Mouse (Mus musculus) kidney, adult 8-10 months (tissue): ENCODE data around the gene Pex14.

ENCODE experiments used
- DNase-seq, 2 experiments: peaks; one replicate each; pipeline ENCODE4 v3.0.0; 2022

Gene Pex14

DNA sequence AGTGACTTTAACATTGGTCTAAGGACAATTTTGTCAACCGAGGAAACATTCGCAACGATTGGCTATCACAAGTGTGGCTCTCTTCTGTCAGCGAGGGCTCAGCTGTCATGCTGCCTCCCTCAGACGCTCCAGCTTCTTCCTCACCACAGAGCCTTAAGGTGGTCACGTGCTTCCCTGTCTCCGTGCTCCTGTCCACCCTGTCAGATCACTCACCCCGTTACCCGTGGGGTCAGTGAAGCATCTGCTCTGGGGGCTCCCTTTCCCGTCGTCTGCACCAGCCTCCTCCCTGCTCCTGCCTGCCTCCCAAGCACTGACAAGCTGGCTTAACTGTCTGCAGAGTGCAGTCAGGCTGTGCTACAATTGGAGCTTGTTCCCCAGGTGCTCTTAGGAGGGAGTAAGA, 119.8 kb downstream of the Pex14 start:
- no peak for DNase-seq

- DNase-seq, result no peak
Observed at GRCm38 (mm10) chr4:148978926-148979325, 120.8 kb downstream of the Pex14 start.

DNA sequence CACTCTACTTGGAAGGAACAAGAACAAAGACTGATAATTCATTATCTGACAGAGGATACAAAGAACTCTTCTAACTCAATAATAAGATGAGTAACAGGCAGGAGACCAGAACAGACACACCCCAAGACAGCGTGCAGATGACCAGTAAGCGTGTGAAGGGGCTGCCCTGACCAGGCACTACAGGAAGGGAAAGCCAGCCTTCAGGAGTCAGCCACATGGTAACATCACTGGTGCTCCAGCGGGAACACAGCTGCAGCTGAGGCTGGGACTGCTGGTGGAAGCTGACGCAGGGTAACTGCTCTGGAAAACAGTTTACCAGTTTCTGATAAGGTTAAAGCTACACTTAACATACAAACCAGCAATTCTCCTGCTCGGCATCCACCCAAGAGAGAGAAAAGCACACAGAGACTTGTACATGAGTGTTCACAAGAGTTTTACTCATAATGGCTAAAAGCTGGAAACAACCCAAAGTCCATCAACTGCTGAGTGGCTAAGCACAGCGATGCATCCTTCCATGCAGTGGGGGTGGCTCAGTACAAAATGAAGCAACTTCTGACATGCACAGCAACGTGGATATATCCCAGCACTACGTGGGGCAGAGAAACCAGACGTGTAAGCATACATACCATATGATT, 121.3 kb downstream of the Pex14 start:
- no peak for DNase-seq

DNA sequence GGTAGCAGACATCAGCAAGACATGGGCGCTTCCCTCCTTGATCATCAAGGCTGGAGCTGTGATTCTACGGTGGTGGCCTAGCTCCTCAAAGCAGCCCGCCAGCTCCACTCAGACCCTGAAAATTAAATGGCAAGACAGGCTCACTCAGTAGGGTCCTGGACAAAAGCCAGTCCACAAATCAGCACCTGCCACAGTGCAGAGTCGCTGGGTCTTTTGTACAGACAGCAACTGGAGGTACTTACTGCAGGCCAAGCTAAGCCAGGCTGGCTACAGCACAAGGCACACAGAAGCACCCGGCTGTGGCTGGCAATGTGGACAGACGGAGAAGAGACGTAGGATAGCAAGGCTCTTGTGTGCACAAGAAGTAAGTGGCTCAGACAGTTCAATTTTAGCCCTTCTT, 124.8 kb downstream of the Pex14 start:
- no peak for DNase-seq

GRCm38 (mm10) chr4:148973387-148973786, 126.3 kb downstream of the Pex14 start:
- DNase-seq, result no peak

DNA sequence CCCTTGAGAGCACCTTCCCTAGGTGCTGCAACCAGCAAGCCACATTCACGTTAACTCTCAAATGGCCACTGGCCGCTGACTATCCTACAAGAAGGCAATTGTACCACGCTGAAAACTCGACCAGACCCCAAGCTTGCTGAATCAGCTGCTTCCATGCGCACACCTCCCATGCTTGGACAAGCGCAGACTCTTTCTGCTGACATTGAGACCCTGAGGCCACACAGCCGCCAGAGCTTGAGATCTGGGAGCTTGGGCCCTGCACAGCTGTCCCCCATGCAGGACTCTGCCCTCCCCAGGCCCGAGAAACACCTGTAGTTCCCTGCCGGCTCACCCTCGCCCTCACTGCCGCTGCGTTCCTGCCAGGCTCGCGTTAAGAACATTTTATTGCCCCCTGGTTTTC, 127.0 kb downstream of the Pex14 start:
- DNase-seq, result no peak

GRCm38 (mm10) chr4:148971613-148972242, 127.9 kb downstream of the Pex14 start:
- DNase-seq, result no peak

DNA sequence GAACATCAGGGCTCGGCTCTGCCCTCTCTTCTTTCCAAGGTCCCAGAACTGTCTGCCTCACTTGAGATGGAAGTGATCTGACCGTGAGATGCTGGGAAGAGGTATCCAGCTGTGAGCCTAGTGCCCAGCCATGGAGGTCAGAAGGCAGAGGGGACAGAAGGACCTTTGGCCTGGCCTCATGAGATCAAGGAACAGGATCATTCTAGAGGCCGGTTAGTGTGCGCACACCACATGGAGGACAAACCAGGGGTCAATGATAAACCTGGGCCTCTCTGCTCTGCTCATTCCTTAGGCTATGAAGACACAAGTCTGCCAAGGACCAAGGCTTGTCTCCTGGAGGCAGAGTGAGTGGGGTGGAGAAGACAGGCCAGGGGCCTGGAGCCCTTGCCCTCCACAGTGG, 128.9 kb downstream of the Pex14 start:
- DNase-seq, result peak in 1 of 2 experiments; percentile 34

DNA sequence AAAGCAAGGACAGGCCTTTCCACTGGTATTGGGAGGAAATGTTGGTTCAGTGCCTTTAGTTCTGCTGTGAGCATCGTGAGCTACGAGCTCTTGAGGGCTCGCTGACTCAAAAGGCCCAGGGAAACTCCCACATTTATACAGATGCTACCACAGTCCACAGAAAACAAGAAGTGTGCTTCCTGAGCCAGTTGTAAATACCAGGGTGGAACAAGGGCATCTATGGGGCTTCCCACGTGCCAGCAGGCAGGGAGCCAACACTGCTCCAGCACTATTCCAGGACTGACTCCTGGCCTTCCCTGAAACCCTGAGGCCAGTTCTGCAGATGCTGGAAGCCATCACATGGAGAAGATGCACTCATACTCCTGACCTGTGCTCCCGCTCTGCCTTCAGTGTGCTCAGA, 130.1 kb downstream of the Pex14 start:
- DNase-seq, result peak; percentile 59 to 65

GRCm38 (mm10) chr4:148968859-148969258, 130.8 kb downstream of the Pex14 start:
- DNase-seq, result no peak

- DNase-seq, result no peak
Observed at GRCm38 (mm10) chr4:148966132-148966531, 133.5 kb downstream of the Pex14 start.

DNA sequence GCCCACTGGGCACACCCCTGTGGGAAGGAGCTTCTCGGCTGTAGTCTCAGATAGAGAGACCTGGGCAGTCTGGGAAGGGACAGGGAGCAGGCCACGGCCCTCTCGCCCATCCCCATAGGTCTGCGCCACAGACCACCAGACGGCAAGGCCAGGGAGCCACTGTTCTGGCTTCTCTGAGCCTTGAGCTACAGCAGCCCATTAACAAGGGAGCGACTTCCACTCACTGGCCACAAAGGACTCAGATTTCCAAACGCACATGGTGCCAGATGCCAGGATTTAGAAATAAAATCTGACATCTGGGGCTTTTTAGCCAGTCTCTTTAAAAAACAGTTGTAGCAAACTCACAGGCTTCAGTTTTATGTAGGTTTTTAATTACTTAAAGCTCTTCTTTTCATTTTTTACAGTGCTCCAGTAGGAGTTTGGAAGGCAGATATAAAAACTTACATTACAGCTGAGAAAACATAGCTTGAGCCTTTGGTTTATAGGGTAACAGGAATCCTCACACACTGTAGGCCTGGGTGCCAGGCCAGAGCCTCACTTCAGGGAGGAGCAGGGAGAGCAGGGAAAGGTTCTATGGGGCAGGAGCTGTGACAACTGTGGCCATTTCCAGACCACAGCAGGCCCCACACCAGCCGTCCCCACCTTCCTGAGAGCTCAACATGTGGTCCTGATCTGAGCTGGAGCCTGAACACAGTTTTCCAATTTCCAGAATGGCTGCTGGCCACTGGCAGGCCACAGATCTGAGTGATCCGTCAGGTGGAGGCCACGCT, 134.9 kb downstream of the Pex14 start:
- no peak for DNase-seq

- peak; percentile 46 to 61 for DNase-seq
Observed at GRCm38 (mm10) chr4:148962096-148962495, 137.6 kb downstream of the Pex14 start.

- DNase-seq, result peak; percentile 38 to 59
Observed at GRCm38 (mm10) chr4:148961081-148961480, 138.6 kb downstream of the Pex14 start.

- peak; percentile 53 to 74 for DNase-seq
Observed at GRCm38 (mm10) chr4:148960011-148960410, 139.7 kb downstream of the Pex14 start.

- DNase-seq, result peak; percentile 76 to 80
Observed at GRCm38 (mm10) chr4:148955131-148955813, 144.4 kb downstream of the Pex14 start.

- no peak for DNase-seq
Observed at GRCm38 (mm10) chr4:148952328-148953222, 147.1 kb downstream of the Pex14 start.

GRCm38 (mm10) chr4:148951821-148952291, 147.8 kb downstream of the Pex14 start:
- no peak for DNase-seq

DNA sequence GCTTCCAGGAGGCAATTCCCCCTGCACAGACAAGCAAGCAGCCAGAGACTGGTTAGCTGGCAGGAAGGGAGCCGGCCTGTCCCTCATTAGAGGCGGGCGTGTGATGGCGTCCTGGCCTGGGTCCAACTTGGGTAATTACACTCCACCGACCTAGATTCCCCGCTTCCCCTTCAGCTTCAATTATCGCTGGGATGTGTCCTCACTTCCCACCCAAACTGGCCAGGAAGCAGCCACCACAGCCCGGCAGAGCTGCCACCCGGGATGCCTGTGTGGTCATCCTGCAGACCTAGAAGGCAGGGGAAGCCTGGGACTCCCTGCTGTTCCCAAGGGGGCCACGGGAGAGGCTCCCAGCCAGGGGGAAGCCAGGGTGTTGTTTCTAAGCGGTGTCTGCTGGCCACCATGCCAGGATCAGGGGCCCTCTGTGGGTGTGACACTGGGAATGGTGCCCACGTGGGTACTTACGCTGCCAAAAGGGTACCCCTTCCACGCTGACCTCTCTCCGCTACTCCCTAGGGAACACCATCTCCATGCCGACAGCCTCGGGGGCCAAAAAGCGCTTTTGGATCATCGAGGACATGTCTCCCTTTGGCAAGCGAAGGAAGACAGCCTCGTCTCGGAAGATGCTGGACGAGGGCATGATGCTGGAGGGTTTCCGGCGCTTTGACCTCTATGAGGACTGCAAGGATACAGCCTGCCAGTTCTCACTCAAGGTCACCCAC, 148.6 kb downstream of the Pex14 start:
- no peak for DNase-seq

DNA sequence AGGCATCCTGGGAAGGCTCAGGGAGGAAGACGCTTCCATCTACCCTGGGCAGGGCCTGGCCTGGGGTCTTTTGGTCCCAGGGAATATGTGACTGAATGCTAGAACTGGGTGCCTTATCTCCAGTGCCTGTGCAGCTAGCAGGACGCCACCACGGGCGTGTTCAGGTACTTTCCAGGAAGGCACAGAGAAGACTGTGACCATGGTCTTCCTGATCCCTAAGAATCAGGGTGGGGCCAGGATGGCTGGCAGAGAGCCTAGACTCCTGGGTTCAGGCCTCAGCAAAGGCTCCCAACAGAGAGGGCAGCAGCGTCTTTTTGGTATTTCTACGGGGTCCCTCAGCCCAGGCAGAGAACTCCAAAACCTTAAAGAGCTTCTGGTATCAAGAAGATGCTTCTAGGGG, 149.2 kb downstream of the Pex14 start:
- no peak for DNase-seq

DNA sequence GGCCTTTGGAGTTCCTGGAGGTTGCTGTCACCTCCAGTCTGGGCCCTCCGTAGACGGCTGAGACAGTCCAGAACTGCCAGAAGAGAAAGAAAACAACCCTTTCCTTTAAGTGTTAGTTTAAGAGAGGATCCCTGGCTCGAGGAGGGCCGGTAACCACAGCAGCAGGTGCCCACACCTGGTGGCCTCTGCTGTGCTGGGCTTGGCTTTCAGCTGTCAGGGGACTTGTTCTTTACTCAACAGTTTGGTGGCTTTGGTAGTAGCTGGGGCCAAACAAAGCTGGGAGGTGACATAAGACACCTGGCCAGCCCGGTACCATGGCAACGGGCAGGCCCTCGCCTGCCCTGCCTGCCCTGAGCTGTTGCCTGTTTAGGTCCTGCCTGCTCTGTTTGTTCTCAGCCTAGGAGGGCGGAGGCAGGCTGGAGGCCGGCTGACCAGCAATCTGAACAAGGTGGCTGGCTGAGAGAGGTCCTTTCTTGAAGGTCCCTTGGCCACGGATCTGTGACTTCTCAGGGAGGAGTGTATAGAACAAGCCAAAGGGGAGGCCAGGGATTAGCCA, 151.8 kb downstream of the Pex14 start:
- peak; percentile 48 to 77 for DNase-seq
